Mouse (Mus musculus) common myeloid progenitor, adult 5-6 weeks (primary cell): ENCODE data around the gene Plekha7. TPM values are rescaled to one million over a fixed set of nuclear protein-coding genes. Genes with fewer than 3 reads are reported as not detected.

Experiments
- ATAC-seq: replicated peaks from 2 replicates; pipeline ENCODE4 v1.8.0; 2016; ENCODE audit warnings: low read depth, mild to moderate bottlenecking, moderate TSS enrichment, inconsistent platforms; ENCODE audit not compliant: poor library complexity, severe bottlenecking
- total RNA-seq: library from RNA; stranded (forward); fragments of 200-1000, 187-1606 nt; gene quantifications from 2 replicates; pipeline ENCODE4 v1.2.3, GENCODE M21; 2017

The Plekha7 gene
- total RNA-seq, result 1.3 and 3.3 TPM in 2 replicates

DNA sequence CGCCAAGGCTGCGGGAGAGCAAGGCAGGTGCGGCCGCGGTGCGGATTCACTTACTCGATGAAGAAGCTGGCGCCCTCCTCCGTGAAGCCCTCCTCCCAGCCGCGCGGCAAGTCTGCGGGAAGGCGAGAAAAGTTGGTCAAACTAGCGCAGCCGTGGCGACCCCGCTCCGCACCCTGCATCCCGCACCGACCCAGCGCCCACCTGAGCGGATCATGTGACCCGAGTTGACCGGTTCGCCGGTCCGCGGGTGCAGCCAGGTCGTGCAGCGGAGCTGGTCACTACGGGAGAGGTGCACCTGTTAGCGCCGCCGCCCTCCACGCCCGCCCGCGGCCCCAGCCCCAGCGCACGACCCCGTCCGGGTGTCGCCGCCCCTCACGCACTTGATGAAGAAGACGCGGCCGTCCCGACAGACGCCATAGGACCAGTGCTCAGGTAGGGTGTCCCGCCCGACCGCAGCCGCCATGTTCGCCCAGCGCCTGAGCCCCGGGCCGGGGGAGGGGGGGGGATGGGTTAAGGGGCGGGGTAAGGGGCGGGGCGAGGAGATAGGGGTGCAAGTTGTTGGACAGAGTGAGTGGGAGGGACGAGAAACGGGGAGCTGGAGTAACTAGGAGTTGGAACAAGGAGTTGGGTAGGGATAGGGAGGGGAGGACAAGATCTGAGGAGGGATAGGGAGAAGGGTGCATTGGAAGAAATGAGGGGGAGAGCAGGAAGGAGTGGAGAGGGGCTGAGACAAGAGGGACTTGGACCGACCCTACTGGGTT is at the start of gene Plekha7:
Gene Plekha7, minus strand, starts transcription at position 506 of the 761 bp plus-strand sequence.
- ATAC-seq, result peak; percentile 19

DNA sequence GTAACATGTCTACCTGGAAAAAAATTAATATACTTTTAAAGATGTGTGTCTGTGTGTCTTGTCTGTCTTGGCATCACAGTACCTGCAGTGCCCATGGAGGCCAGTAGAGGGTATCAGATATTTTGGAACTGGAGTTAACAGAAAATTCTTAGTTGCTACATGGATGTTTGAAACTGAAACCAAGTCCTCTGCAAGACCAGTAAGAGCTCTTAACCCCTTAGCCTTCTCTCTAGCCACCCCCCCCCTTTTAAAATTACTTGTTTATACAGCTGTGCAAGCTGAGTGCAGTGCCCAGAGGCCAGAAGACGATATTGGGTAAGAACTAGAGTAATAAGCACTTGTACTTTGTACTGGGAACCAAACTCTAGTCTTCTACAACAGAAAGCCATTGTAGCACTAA is 28.1 kb upstream of the Plekha7 start:
- ATAC-seq, result peak; percentile 65

DNA sequence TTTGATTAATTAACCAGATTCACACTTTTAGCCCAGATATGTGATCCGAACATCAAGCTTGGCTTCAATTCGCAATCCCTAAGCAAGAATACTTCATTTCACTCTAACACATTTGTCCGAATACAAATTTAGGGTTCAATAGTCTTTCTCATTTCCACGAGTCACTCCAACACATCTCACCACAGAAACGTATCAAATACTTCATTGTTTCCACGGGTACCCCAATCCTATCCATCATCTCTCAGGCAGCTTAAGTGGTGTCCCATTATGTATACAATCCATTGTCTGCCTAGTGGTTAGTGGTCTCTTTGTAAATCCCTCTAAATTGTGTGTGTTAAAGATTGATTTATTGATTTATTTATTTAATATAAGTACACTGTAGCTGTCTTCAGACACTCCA is 27.0 kb upstream of the Plekha7 start:
- no peak for ATAC-seq

DNA sequence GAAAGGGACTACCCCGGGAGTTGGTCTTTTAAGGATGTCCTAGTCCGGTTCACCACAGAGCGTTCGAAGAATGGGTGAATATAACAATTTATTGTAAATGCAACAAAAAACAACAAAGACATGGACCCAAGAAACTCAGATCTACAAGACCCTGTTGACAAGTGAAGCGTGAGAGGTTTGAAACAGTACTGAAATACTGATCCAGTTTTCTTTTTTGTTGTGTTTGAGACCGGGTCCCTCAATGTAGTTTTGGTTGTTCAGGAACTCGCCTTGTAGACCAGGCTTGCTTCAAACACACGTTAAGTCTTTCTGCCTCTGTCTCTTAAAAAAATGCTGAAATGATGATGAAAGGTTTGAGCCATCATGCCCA is 26.5 kb upstream of the Plekha7 start:
- no peak for ATAC-seq

DNA sequence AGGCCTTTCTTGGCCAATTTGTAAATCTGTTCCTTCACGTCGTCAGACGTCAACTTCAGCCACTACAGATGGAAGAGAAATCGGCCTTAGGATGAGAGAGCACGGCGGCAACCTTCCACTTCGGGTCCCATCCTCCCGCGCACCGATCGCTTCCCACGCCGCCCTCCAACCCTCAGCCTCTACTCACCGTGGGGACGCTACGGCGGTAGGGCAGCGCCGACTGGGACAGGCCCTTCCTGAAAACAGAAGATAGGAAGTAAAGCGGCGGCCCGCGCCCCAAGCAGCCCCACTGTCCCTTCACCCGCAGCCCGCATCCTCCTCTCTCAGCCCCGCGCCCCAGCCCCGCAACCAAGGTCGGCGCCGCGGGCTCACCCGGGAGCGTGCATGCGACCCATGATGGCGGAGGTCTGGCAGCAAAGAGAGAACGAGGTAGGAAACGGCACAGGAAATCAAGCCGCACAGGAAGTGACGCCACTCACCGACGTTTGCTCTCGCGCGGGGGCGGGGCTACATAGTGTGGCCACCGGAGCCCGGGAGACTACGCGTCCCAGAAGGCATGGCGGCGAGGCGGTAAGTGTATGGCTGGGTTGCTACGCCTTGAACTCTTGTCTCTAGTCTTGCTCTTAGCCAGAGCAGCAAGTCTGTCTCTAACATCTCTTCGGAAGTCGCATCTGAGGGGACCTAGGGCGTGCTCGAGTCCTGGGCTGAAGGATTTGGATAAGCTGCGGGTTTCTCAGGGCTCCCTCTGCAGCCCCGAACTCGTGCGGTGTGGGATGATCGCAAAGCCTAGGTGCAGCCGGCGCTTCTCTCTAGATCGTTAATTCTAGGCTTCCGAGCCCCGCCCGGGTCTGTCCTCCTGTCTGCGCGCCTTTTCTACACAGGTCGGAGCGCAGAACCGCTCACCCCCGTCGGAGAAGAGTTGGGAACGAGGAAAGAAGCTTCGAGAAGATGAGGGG is 25.8 kb upstream of the Plekha7 start, which contains the start of gene Rps13:
Gene Rps13, minus strand, starts transcription at position 483 of the 956 bp plus-strand sequence.
- ATAC-seq, result peak; percentile 94

DNA sequence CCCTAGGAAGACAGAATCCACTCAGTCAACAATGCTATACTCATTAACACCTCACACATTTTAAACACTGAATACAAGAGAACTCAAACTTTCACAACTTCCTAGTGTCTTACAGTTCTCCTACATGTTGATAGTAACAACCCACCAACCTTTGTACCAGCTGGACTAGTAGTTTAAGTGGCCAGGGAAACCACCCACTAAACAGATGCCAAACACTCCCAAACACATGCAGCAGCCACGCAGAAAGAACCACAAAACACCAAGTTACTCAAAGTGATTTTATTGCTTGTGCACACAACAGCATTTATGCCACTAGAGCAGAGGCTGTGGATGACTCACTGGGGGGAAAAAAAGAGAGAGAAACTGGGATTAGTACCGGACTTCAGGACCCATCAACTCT is 23.1 kb upstream of the Plekha7 start:
- no peak for ATAC-seq

DNA sequence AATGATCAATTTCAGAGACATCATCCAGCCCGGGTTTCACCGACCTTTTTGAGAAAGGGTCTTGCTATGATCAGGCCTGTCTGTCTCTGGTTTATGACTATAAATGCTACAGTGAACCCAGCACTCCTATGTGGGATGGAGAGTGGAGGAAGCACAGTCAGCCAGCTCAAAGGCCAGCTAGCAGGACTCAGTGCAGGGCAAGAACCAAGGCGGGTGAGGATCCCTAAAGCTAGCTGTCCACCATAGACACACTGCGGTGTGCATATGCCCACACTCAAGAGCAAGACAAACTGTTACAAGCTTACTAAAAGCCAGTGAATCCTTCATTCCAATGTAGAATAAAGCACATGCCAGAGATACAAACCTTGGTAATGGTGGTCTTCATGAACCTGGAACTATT is 21.7 kb upstream of the Plekha7 start:
- no peak for ATAC-seq

DNA sequence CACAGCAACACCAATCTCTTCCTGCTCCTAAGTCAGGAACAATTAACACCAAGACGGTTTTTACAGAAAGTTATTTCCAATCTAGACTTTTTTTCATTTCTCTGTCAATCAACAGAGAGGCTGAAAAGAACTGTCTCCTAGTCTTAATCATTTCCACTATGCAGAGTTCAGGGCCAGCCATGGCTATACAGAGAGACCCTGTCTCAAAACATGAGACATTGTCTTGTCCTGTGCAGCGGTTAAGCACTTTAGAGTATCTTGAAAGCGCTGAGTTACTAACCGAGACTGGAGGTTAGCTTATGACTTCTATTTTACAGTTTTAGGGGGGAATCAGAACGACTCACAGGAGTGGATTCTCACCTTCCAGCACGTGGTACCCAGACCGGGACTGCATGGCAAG is 20.6 kb upstream of the Plekha7 start:
- ATAC-seq, result no peak

DNA sequence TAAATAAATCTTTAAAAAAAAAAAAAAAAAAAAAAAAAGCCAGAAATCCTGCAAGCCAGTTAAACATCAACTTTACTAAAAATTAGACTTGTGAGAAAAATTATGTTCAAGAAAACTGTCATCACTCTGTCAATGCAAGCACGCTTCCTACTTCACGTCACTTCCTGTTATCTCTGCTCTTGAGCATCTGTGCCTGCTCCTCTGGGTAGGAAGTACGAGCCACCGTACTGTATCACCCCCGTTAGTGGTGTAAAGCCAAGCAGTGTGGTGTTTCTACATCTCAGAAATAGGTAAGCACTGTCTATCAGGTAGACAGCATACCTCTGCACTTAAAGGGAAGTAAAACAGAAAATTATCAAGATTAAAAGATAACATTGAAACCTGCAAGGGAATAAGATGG is 19.7 kb upstream of the Plekha7 start:
- ATAC-seq, result peak; percentile 52; the same call in 1 of the 2 replicates

DNA sequence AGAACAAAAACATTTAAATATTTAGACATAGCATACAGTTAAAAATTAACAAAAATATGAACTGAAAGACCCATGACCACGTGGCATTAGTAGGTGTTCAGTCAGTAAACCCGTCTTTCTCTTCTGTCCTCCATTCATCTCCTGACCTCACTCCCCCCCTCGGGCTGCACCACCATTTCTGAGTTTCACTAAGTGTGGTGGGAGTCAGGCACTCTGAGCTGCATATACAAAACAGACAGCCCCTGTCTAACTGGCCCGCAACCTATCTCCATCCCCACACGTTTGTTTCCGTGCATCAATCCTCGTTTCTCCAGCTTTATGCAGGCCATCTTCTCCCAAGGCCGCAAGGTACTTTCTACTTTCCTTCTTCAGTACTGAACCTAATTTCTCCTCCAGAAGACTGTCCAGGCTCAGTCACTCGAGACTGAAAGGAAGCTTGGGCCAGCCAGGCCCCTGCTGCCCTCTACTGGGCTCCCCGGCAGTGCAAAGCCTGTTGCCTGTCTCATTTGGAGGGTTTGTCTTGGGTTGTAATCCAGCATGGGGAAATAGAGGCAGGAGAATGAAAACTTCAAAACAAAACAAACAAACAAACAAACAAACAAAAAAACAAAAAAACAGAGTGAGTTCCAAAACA is 15.3 kb upstream of the Plekha7 start:
- peak; percentile 92 for ATAC-seq

DNA sequence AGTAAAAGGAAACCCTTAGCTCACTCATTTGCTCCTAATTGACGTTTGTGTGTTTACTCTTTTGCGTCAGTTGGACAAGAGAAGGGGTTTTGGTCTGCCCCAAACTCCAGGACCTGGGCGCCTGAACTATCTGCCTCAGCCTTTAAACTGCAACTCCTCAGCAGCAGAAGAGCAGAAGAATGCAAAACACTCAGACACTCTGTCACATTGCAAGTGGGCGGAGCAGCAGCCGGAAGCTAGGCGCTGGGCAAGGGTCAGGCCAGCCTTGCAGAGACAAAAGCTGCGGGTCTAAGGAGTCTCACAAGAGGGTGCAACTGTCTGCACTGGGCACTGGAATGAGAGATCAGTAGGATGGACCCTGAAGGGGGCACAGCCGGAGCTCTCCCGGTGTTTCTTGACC is 1.3 kb upstream of the Plekha7 start:
- peak; percentile 37 for ATAC-seq

DNA sequence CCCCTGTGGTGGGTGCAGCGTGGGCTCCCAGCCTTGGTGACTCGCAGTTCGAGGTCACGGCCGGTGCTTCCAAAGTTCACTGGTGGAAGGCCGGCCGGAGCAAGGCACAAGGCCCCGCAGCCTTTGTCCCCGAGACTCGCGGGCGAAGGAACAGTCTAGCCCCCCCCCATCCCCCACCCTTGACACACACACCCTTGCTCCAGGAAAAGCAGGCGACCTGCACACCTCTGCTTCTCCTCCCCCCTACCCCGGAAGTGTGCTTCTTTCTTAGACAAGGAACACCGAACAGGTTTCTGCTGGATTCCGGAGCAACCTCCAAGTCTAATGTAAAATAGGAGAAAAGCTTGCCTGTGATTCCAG is 436 bp upstream of the Plekha7 start:
- no peak for ATAC-seq

DNA sequence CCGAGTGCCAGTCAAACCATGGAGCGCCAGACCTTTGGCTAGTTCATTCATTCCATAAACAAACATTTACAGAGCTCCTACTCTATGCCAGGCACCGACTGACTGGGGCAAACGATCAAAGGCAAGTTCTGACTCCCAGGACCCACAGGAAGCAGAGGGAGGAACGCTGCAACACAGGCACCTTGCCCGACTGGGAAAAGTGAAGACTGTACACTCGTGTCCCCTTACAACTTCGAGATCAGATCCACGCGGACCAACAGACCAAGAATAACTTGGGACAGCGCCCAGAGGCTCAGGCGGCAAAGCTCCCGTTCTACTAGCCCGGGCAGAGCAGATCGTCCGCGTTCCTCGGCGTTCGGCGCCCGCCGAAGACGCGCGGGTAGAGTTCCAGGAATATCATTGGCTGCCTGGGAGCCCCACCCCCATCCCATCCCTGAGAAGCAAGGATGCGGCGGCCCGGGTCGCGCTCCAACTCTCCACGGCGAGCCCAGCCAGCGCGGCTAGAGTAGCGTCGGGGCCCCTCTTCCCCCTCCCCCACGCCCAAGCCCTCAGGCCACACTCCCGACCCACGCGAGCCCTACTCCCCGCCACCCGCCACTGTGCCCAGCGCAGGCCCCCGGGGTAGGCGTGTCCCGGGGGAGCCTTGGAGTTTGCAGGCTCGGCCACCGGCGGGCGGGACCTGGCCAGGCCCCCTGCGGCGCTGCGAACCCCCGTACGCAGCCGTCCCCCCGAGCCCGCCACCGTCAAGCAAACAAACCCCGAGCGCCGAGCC is 891 bp downstream of the Plekha7 start:
- peak; percentile 43 for ATAC-seq

DNA sequence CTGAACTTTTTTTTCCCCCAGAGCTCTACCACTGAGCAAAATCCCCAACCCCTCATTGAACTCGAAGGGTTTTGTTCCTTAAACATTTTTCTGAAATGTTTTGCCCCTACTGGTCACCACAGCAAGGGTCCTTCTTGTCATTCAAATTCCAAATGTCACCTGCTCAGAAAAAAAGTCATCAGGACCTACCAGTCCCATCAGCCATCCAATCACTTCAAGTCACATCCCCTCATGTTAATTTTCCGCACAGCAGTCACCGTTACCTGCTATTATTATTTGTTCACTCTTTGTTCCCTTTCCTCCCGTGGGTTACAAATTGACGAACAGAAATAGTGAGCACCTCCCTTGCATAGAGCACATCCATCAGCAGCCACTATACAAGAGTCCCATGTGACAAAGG is 1.6 kb downstream of the Plekha7 start:
- no peak for ATAC-seq

DNA sequence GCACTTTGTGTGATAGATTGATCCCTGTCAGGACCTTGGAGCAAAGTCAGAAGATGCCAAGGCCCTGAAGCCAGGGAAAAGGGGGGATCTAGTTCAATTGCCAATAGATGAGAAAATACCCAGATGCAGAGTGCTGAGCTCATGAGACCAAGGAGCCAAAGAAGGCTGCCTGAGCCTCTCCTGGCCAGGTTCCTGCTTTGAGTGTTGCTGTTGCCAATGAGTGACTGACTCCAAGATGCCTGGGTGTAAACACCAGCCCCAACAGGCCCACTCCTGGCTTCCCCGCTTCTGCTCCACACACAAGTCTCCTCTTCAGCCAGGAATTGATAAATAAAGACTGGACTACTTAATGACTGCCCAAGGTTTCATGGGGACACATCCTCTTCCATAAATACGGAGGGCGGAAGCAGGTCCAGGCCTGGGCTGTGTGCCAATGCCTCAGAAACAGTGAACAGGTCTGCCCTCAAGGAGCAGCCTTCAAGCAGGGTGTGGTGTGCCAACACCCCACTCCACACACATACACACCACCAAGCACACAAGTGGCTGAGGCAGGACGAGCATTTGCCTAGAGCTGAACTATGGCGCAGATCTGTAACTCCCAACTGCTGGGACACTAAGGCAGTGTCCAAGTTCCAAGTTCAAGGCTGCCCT is 6.4 kb downstream of the Plekha7 start:
- no peak for ATAC-seq

DNA sequence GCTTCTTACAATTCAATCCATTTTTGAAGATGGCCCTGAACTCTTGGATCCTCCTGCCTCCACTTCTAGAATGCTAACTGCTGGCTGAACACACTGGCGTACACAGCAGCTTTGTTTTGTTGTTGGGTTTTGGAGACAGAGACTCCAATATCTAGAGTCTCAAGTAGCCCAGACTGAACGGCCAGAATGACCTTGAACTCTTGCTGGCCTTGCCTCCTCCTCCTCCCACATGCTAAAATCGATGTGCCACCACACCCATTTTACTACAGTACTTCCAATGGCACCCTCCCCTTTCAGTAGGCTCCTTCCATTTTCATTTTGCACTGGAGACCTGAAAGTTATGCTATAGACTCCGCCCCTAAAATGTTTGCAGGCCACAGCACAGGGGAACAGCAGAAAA is 7.0 kb downstream of the Plekha7 start:
- ATAC-seq, result no peak

DNA sequence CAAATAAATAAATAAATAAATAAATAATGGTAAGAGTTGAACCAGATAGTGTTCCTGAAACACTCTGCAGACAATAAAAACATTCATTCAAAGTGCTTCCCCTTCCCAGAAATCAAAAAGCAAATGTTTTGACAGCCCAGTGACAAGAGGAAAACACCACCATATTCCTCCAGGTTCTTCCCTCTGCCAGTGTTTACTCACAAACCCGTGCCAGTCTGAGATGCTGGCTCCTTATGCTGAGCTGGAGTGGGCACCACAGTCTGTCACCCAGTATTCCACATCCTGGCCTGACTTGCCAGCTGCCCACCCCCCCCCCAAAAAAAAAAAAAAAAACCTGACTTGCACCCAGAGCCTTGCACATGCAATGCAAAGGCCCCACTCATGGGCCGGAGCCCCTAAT is 9.3 kb downstream of the Plekha7 start:
- no peak for ATAC-seq

DNA sequence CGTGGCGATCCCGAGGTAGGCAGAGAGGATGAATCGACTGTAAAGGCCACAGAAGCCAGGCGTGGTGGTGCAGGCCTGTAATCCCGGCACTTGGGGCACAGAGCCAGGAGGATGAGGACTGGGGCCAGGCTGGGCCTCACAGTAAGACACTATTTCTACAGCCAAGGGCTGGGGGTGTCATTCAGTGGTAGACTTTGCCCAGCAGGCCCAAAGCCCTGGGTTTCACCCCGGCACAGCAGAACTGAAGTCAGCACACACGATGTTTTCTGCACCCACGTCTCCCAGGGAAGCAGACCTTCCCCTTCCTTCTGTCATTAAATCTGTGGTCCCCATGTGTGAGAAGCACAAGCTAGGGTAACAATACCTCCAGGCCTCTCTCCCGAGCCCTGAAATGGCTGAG is 9.8 kb downstream of the Plekha7 start:
- ATAC-seq, result no peak

DNA sequence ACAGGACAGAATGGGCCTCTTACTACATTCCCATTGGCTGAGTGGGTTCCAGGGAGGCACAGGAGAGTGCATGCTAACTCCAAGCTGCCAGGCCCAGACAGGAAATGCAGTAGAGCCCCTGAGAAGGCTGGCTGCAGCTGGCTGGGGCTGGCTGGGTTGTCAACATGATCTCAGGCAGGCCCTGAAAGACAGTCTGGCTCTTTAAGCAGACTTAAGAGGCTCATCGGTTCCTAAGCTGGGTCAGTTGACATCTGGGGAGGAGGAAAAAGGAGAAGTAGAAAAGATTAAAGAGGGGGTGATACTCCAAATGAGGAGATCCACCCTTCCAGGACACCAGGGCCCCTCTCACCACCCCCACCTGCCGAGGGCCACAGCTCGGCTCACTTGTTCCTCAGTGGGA is 13.2 kb downstream of the Plekha7 start:
- ATAC-seq, result peak; percentile 57

DNA sequence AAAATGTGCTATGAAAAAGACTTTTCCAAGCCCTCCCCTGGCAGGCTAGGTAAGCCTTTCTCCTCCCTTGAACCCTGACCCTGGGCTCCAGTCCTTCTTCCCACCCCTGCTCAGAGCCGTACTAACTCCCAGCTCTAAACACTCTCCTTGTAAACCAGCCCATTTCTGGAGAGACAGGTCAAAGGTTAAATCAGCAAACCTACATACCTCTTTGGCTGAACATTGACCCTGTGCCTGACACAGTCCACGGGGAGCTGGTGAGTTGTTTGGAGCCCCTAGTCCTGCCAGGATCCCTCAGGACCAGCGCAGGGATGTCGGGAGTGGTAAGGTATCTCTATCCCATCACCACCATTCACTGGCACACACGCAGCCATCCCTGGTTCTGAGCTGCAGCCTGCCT is 15.8 kb downstream of the Plekha7 start:
- no peak for ATAC-seq
